Mouse (Mus musculus) thymus, adult 2 months (tissue): ENCODE results near the gene Olfr1094.

Source experiments
- CTCF ChIP-seq: fragments of 200-500 bp; IDR thresholded peaks from 2 replicates; pipeline ENCODE4 v1.5.1; 2012; ENCODE audit warnings: mild to moderate bottlenecking, control low read depth, low read length, moderate library complexity, borderline replicate concordance; ENCODE audit not compliant: control insufficient read depth, poor library complexity, insufficient read depth; ENCODE audit errors: extremely low read depth
- POLR2A ChIP-seq: fragments of 200-500 bp; IDR thresholded peaks from 2 replicates; pipeline ENCODE4 v1.6.1; 2012; ENCODE audit warnings: mild to moderate bottlenecking, low read length, control low read depth, moderate library complexity; ENCODE audit not compliant: control insufficient read depth, poor library complexity, insufficient read depth; ENCODE audit errors: extremely low read depth

DNA sequence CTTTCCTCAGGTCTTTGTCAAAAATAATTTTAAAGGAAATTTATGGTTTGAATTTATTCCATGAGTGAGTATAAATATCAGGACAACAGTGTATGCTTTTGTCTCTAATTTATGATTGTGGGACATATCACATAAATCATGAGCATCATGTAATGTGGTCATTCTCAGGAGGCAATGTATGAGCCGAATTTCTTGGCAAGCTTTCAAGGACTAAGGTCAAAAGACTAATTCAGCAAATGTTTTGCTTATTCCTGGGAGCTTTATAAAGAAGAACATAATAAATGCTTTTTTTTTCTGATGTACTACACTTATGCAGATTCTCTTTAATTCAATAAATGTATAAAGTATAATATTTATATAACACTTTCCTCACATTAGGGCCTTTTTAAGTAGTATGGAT lies 50.2 kb downstream of the Olfr1094 start, which contains the start of gene Gm13723:
- TF ChIP-seq POLR2A = no peak
- no peak for TF ChIP-seq CTCF
